Mouse (Mus musculus): Measurements from ENCODE around the gene Vezt.

The Vezt gene

DNA sequence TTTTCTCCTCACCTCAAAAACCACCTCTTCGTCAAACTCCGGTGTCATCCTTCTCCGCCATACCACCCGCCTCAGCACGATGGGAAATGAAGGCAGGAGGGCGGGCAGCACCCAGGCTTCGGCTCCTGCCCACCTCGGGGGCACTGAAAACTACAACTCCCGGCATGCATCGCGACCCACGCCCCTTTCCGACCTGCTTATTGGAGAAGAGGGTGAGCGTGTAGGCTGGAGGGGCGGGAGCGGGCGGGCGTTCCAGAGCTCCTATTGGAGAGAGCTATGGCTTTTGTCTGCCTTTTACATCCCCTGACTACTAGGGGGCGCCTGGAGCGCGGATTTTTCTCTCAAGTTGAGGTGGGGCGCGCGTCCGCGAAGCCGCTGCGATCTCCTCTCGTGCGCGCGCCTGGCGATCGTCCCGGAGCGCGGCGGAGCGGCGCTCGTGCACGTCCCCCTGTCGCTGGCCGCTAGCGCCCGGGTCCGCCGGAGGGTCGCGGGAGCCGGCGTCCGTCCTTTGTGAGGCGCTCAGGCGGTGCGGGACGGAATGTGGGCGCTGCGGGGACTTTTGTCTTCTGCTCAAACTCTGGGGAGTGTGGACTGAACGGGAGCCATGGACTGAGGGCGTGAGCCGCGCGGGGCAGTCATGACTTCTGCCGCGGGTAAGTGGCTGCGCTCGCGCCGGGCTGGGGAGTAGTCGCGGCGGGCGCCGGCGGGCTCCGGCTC is at the start of gene Vezt, which contains the start of gene Fgd6:
Vezt (minus strand) TSS at position 160 of the 717 bp plus-strand sequence.
Fgd6 (plus strand) TSS at position 344 of the 717 bp plus-strand sequence.
- peak; percentile 99 for DNase-seq (ENCODE audit: low read depth, low spot score)

DNA sequence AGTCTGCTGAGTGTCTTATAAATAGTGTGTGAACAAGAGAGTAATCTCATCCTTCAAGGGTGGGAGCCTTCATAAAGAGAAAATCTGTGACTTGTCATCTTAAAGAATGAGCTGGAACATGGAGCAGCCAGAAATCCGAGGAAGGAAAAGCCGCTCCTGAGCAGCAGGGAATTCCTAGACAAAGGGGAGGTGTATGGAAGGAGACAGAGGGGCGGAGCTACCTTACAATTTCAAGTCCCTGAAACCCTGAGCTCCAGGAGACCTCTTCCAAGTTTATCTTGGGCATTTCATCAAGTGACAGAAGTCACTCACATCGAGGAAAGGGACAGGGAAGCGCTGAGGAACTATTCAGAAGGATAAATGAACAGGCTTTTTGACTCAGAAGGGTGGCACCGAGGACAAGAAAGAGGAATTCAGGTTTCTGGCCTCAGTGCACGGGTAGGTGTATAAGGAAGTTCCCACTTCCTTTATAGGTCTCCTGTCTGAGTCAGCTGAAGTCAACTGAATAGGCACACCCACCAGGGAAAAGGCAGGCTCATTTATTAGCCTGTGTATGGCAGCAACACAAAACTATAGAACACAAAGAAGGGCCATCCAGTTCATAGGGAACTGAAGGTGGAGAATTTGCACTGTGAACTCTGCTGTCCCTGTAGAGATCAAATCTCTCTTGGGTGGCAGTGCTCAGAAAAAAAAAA is 46.6 kb upstream of the Vezt start:
- DNase-seq (ENCODE audit: low read depth, low spot score): no peak

DNA sequence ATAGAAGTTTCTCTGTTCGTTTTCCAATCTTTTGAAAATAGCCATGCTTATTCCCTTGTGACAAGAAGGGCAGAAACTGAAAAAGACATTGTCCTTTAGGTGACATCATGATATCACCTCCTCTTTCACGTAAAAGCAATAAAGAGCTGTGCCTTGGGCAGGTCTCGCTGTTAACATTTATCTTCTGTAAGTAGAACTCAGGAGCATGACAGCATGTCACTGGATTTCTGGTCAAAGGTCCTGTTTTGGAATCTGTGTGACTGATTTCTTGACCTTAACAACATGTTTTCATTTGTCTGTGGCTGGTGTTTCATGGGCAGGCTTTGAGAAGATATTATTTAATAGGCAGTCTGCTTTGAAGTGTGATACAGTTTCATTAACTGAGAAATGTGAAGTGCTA is 45.1 kb upstream of the Vezt start:
- no peak for DNase-seq (ENCODE audit: low read depth, low spot score)

DNA sequence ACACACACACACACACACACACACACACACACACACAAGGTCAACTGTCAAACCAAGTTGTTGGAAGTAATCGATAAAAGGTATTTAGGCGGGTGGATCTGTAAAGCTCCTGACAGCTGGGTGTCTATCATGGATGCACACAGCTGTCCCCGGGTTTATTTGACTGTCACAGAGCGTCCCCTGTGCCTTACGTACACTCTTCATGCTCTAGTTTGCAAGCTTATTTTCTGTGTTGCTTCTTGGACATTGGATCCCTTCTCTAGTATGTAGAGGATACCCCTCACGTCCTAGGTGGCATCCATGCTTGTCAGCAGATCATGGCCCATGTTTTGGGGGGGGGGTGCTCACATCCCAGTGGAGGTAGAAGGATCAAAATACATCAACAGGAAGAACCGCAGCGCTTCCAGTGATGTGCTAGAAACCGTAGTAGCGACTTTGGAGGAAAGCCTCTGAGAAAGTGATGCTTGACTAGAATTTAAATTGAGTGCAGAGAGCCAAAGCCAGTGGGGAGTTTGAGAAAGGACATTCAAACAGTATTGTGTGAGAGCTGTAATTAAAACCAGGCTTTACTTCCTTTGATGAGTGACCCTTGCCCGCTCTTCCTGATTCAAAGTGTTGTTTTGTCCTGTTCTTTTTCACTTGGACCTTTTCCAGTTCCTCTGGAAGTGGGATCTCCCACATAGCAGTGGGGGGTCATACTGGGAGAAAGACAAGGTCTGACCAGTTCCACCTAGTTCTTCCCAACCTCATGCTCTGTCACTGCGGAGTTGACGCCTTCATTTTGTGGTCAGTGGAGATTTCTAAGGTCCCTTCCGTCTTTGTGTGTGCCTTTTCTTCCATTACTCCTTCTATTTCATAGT is 41.6 kb upstream of the Vezt start:
- DNase-seq (ENCODE audit: low read depth, low spot score): no peak

DNA sequence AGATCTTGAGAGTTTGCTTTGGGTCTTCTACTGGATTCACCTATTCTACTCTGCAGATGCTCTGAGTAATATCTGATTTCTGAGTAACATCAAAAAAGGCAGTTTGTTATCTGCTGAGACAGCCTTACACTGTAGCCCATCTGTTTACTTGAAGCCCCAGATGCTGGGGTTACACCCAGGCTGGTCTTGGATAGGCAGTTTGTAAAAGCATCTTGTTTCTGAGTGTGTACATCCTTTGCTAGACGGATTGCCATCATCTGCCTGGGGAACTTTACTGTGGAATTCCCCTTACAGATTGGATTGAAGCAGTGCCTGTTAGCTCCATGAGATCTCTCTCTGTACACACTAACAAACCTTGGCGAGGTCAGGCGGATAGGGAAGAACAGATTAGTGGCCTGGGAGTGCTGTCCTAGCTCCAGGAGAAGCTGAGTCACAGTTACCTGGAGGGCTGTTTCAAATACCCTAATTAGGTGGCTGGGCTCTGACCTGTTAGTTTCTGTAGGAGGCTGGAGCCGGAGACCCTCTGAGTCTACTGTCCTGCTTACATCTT is 37.4 kb upstream of the Vezt start:
- DNase-seq (ENCODE audit: low read depth, low spot score): no peak

DNA sequence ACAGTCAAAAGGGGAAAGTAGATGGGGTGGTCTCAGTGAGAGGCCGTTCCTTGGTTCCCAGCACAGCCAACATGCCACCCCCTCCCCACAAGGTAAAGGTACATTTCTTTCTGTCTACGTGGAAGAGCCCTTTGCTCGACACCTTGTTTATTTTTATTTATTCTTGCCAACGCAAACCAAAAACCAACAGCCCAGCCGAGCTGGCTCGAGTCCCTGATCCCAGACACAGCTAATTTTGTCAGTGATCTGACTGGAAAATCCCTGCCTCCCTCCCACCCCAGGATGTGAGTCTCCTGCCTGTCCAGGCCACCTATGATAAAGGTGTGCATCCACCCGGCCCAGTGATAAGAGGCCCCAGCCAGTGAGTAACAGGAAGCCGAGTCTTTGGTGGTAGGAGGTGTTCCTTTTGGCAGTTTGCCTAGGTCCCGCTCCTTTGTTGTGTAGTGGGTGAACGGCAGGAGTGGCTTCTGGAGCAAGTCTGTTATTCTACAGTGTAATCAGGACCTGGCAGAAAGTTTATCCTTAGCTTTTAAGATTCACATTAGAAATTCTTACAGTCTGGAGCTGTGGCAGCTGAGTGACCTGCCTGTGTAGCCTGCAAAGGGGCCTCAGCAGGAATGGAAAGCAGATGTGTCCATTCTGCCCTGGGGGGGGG is 36.8 kb upstream of the Vezt start:
- no peak for DNase-seq (ENCODE audit: low read depth, low spot score)

DNA sequence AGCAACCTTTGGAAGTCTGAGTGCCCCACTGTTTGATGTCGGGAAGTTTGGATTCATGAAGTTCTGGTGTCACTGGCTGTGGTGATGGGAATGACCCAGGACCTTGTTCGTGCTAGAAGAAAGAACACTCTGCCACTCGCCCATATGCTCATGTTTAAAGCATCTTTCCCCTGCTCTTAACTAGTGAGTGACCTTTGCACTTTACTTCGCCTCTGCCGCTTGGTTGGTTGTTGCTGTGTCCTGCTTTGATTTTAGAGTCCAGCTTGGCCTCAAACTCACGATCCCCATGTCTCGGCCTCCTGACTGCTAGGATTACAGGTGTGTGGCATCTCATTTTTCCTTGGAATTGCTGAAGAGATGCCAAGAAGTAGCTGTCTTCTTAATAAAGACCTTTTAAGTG is 36.0 kb upstream of the Vezt start:
- no peak for DNase-seq (ENCODE audit: low read depth, low spot score)

DNA sequence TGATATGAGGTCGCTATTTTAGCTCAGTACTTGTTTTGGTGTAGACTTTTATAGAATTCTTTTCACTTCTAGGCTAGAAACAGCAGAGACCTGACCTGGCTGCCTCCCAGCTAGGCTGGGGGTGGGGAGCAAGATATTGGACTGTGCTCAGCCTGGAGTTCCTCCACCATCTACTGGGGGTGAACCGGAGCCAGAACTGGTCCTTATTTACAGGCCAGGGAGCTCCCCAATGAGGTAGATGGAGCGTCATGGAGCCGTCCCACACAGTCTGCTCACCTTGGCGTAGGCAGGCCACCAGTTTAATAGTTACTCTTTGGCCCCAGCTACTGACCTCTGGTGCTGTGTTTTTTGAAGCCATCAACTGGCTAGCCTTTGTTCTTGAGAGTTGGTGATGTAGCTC is 33.1 kb upstream of the Vezt start:
- DNase-seq (ENCODE audit: low read depth, low spot score): no peak

DNA sequence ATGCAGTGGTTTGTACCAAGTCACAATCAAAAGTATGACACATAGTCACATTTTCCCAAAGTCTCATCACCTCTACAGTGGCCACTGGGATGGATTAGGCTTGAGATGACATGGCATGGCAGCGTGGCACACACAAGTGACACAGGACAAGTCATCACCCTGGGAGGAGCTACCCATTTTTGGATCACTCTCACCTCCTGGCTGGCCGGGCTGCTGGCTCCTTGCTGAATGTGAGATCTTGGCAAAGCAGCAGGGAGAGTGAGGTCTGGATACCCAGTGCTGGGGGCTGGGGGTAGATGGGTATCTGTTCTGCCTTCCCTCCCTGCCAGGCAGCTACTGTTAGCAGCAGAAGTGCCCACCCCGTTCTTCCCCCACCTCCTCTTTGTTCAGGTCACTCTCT is 31.3 kb upstream of the Vezt start:
- DNase-seq (ENCODE audit: low read depth, low spot score): no peak

DNA sequence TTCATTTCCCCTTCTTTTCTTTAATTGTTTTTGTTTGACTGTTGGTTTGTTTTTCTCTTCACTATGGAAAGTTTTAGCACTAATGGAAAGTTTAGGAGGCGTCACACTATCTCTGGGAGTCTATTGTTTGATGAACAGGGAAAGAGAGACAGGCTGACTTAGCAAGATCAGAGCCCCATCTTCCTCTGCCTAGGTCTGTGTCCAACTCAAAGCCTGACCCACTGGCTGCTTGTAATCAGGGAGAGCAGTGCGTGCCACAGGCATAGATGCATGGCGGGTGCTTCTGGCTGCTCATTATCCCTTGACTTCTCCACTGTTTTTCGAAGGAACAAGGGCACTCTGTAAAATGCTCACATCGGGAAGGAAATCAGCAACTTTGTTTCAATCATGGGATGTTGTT is 26.7 kb upstream of the Vezt start:
- no peak for DNase-seq (ENCODE audit: low read depth, low spot score)

DNA sequence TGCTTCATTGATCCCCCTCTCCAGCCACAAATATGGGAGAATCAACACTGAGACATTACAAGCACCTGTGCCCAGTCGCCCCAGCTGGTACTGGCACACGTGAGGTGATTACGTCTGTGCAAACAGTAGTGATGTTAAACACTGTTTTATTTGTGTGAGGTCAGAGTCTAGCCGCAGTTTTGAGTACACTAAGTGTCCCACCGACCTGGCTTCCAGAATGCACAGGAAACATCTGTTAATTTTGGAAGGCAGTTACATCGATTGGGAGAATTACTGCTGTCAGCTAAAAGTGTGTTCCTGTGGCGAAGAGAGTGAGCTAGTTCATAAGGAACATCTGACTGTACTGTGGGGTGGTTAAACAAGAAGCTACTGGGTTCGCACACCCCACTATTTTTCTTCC is 24.6 kb upstream of the Vezt start:
- DNase-seq (ENCODE audit: low read depth, low spot score): no peak

DNA sequence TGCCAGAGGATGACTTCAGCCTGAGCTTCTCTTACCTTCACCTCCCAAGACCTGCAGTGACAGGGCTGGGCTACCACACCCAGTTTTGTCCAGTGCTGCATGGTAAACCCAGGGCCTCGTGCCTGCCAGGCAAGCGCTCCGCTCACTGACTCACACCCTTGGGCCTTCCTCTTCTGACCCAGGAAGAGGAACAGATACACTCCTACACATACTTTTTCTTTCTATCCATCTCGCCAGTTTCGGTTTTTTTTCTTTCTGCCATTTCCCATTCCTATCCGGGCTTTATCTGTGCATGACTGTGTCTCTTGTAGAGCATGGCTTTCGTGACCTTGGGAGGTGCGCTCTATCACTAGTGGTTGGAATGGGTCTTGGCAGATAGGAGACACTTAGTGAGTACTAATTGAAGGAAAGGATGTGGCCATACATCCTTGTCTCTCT is 24.0 kb upstream of the Vezt start:
- no peak for DNase-seq (ENCODE audit: low read depth, low spot score)

DNA sequence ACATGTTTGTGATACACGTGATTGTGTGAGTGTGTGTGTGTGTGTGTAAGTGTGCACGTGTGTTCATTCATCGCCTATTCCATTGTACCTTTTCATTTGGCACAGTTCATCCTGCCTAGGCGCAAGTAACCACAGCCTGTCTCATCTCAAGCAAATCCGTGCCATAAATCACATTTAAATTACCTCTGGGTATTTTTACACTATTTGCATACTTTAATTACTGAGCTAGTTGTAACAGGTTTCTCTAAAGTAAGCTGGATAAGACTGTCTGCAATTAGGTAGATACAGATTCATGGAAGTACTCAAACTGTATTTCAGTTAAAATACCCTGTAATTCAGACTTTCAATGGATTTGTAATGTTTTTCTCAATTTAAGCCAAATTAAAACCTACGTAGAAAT is 20.9 kb upstream of the Vezt start:
- DNase-seq (ENCODE audit: low read depth, low spot score): no peak

DNA sequence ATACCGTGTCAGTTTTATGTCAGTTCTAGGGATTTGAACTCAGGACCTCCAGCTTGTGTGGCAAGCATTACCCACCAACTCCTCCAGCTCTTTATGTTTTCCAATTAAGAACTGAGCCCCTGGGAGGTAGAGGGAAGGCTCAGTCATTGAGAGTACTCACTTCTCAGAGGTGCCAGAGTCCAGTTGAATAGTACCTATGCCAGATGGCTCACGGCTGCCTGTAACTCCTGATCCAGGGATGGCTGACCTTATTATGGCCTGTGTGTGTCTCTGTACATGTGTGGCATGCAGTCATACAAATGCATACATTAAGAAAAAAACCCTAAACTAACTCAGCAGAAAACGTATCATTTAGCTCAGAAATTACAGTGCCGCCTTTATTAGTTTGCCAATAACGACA is 15.1 kb upstream of the Vezt start:
- no peak for DNase-seq (ENCODE audit: low read depth, low spot score)

DNA sequence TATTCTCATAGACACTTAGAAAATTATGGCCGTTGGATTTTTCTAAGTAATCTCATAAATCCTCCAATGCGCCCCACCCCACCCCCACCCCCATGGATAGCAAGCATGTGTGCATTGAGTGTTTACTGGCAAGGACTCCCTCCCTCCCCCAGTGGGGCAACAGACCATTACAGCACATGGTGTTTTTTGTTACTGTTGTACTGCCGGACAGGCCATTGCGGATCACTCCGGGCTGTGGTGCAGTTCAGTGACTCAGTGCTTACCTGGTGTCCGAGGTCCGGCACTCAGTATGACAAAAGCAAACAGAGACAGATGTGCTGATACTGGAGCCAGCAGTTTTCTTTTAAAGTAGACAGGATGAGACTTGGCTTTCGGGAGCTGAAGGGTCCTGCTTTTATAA is 13.5 kb upstream of the Vezt start:
- no peak for DNase-seq (ENCODE audit: low read depth, low spot score)

DNA sequence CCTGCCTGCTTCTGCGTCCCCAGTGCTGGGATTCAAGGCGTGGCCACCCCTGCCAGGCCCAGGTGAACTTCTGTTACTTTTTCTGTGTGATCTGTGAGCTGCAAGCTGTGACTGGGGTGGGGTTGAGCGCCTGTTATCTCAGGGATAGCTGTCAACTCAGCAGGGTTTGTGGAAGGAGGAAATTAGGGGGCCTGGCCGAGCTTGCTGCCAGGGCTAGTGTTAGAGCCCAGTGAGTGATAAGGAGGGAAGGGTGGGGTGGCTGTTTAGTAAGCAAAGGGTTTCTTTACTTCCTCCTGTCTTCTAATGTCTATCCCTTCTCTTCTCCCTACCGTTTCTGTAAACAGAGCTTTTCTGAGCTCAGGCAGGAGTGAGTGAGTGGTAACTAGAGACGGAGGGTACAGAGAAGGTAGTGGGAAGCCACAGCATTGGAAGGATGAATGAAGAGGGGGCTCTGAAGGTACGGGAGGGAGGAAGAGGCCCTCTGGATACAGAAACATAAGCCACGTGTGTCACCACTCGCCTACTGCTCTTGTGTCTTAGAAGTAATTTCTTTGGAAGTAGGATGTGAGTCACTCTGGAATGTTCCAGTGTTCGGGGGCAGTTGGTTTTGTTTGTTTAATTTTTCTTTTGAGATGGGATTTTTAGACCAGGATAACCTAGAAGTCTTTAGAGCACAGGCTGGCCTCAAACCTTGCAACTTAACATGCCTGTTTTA is 12.4 kb upstream of the Vezt start:
- DNase-seq (ENCODE audit: low read depth, low spot score): no peak

DNA sequence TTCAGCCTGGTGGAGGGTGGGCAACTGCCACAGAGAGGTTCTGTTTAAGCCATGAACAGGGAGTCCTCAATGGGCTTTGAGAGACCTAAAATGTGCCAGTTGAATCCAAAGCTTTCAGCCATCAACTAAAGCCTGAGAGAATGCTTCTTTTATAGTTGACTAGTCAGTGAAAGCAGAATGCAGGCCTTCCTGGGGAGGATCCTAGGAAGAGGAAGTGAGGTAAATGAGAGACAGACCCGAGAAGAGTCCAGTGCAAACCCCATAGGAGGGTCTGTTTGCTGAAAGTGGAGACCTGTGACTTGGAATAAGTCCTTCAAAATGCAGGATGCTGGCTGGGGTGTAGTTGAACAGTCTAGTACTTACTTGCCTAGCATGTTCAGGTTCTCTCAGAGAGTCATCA is 11.4 kb upstream of the Vezt start:
- DNase-seq (ENCODE audit: low read depth, low spot score): no peak

DNA sequence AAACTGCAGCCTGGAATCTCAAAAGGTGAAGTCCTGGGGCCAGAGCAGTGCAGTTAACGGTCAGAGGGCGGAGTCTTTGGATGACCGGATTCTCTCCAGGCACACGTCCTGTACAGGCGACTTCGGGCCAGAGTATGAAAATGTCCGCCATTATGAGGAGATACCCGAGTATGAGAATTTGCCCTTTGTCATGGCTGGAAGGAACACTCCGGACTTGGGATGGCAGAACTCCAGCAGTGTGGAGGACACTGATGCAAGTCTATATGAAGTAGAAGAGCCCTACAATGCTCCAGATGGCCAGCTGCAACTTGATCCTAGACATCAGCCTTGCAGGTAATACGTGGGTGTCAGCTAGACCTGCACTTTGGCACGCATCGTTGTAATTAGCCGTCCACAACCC is 9.7 kb upstream of the Vezt start:
- DNase-seq (ENCODE audit: low read depth, low spot score): no peak

DNA sequence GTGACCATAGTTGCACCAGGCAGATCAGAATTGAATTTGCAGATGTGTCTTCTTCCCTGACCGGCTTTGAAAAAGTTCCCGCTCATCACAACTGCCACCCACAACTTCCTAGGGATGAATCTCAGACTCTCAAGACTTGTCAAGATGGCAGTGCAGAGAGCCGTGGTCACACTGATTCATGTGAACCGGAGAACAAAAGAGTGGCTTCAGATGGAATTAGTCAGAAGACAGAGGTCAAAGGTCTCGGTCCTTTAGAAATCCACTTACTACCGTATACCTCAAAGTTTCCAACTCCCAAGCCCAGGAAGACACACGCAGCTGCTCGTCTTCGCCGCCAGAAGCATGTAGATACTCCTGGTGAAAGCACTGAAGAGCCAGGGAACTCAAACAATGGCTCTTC is 8.3 kb upstream of the Vezt start:
- no peak for DNase-seq (ENCODE audit: low read depth, low spot score)

DNA sequence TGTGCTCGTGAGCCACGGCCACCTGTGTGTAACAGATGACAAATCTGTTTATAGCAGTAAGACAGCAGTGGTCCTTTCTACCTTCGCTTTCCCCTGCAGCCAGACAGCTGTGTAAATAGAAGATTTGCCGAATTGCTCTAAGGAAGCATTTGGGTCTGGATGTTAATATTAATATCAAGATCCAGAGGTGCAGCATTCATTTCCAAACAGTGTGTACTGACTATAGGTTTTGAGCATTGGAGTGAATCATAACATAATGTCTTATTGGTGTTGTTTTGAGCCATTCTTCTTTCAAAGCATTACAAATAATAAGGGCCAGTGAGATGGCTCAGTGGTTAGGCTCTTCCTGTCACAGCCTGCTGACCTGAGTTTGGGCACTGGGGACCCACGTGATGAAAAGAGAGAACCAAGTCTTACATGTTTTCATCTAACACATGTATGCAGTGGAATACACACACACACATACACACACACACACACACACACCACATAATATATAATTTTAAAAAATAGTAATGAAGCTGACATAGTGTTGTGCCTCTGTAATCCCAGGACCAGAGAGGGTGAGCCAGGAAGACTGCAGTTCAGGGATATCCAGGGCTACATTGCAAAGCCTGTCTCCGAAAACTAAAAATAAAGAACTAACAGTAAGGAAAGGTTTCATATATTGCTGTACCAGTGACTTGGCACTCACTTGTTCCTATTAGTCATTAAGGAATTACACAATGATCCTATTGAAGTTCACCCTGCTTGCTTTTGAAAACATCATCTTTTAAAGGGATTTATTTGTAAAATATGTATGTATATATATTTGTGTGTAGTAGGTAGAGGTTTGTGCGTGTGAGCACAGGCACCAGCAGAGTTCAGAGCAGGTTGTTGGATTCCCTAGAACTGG is 3.0 kb upstream of the Vezt start:
- DNase-seq (ENCODE audit: low read depth, low spot score): no peak

Data from embryo, embryonic 11.5 days (tissue).